Mouse (Mus musculus): ENCODE results near the gene Zfp746. TPM values are rescaled to one million over a fixed set of nuclear protein-coding genes. Genes with fewer than 3 reads are reported as not detected.

Zfp746 gene
- total and polyA plus RNA-seq, 2 experiments from 2014 or later = 16.4 to 34.3 TPM

- H3K36me3 ChIP-seq (ENCODE audit: insufficient read depth, low read length) = peaks cover 44% of the 10 kb centered on the region
- ATAC-seq (no peak), DNase-seq (ENCODE audit: low spot score) (no peak)
- no peak overlapping the region for H3K9ac ChIP-seq (replicated peaks; ENCODE audit: low read length)
- no peaks in the 10 kb centered on the region for H3K27me3 ChIP-seq (ENCODE audit: insufficient read depth, low read length)
- no peak overlapping the region for H3K4me2 ChIP-seq (ENCODE audit: low read depth, low read length)
- no peak for TF ChIP-seq CTCF (IDR thresholded peaks at IDR 0.05; ENCODE audit: low read depth)
- no peak overlapping the region for H3K4me3 ChIP-seq (ENCODE audit: low read length)
- H3K9me3 ChIP-seq (ENCODE audit: low read length) = peaks cover 8% of the 10 kb centered on the region; the same call in 1 of the 2 replicates
- no peak overlapping the region for H3K27ac ChIP-seq
- 83% methylated on average over 2 of the region's 2 CpGs for WGBS
- peaks cover 4% of the 10 kb centered on the region; the same call in 1 of the 2 replicates for H3K4me1 ChIP-seq (ENCODE audit: insufficient read depth, low read length)
Observed at GRCm38 (mm10) chr6:48022672-48023071, 63.7 kb downstream of the Zfp746 start.

DNA sequence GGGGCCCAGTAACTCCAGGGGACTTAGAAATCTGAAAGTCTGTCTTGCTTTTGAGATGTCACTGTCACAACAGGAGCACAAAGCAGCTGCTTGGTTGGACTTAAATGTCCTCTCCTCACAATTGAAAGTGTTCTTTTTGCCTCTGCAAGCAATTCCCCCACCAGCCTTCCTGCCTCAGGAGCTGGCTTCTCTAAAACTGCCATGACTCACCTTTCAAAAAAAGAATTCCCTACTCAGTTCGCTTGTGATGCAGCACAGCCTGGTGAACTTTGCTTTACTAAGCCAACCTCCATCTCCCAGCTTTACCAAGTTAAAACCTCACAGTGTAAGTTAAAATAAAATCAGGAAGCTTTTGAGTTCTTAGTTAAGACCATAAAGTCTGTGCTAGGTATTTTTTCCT is 64.7 kb downstream of the Zfp746 start:
- Histone ChIP-seq H3K27ac (no peak overlapping the region), H3K4me1 (ENCODE audit: insufficient read depth, low read length) (peaks cover 4% of the 10 kb centered on the region; the same call in 1 of the 2 replicates), H3K27me3 (ENCODE audit: insufficient read depth, low read length) (no peaks in the 10 kb centered on the region), H3K9me3 (ENCODE audit: low read length) (peaks cover 8% of the 10 kb centered on the region; the same call in 1 of the 2 replicates), H3K4me3 (ENCODE audit: low read length) (no peak overlapping the region), H3K9ac (replicated peaks; ENCODE audit: low read length) (no peak overlapping the region), H3K4me2 (ENCODE audit: low read depth, low read length) (no peak overlapping the region), H3K36me3 (ENCODE audit: insufficient read depth, low read length) (peaks cover 37% of the 10 kb centered on the region)
- TF ChIP-seq CTCF (IDR thresholded peaks at IDR 0.05; ENCODE audit: low read depth) = no peak
- no peak for DNase-seq (ENCODE audit: low spot score)
- no peak for ATAC-seq
- 87% methylated on average over 1 of the region's 1 CpGs for WGBS

DNA sequence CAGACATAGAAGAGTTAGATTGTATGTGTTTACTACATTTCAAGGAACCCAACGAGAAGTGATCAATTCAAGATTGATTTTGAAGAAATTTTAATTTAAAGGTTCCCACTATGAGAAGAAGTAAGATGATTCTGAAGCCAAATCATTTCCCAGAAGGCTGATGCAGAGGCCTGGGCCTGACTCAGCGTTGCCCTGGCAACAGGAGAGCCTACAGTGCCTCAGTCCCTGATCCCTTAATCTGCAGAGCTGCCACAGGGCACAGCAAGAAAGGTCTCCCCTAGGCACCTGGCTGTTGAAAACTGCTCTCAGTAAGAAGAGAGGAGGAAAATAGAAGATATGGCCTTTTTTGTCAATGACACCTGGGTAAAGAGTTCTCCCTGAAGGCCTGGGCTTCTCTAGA is 66.4 kb downstream of the Zfp746 start:
- no peak overlapping the region for H3K27ac ChIP-seq
- 60% methylated on average over 2 of the region's 2 CpGs for WGBS
- H3K9me3 ChIP-seq (ENCODE audit: low read length) = peaks cover 4% of the 10 kb centered on the region; the same call in 1 of the 2 replicates
- ATAC-seq (no peak), DNase-seq (ENCODE audit: low spot score) (peak; percentile 19)
- H3K4me3 ChIP-seq (ENCODE audit: low read length) = no peak overlapping the region
- no peaks in the 10 kb centered on the region for H3K27me3 ChIP-seq (ENCODE audit: insufficient read depth, low read length)
- peaks cover 21% of the 10 kb centered on the region for H3K36me3 ChIP-seq (ENCODE audit: insufficient read depth, low read length)
- peaks cover 4% of the 10 kb centered on the region; the same call in 1 of the 2 replicates for H3K4me1 ChIP-seq (ENCODE audit: insufficient read depth, low read length)
- no peak for TF ChIP-seq CTCF (IDR thresholded peaks at IDR 0.05; ENCODE audit: low read depth)
- no peak overlapping the region for H3K9ac ChIP-seq (replicated peaks; ENCODE audit: low read length)
- H3K4me2 ChIP-seq (ENCODE audit: low read depth, low read length) = no peak overlapping the region

DNA sequence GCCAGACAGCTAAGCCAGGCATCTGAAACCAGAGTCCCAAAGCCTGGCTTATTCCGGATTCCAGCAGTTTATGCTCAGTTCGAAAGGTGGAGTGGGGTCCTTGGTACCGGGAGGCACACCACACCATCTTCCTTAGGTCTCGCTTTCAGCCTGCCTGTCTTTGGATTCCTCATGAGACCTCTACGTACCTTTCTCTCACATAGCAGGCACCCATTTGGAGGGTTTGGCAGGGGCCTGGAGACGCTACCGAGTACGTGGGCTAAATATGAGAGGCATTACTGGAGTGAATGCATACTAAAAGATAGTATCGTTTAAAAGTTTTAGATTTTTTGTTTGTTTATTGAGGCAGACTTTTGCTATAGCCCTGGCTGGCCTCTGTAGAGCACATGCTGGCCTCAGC is 69.6 kb downstream of the Zfp746 start:
- no peaks in the 10 kb centered on the region; the same call in 1 of the 2 replicates for H3K36me3 ChIP-seq (ENCODE audit: insufficient read depth, low read length)
- peaks cover 4% of the 10 kb centered on the region; the same call in 1 of the 2 replicates for H3K4me1 ChIP-seq (ENCODE audit: insufficient read depth, low read length)
- H3K27ac ChIP-seq = no peak overlapping the region
- DNase-seq (ENCODE audit: low spot score) (no peak), ATAC-seq (no peak)
- no peak overlapping the region for H3K9ac ChIP-seq (replicated peaks; ENCODE audit: low read length)
- H3K27me3 ChIP-seq (ENCODE audit: insufficient read depth, low read length) = no peaks in the 10 kb centered on the region
- H3K4me3 ChIP-seq (ENCODE audit: low read length) = no peak overlapping the region
- no peak overlapping the region for H3K4me2 ChIP-seq (ENCODE audit: low read depth, low read length)
- H3K9me3 ChIP-seq (ENCODE audit: low read length) = no peaks in the 10 kb centered on the region
- TF ChIP-seq CTCF (IDR thresholded peaks at IDR 0.05; ENCODE audit: low read depth) = no peak
- WGBS = 92% methylated on average over 9 of the region's 9 CpGs

DNA sequence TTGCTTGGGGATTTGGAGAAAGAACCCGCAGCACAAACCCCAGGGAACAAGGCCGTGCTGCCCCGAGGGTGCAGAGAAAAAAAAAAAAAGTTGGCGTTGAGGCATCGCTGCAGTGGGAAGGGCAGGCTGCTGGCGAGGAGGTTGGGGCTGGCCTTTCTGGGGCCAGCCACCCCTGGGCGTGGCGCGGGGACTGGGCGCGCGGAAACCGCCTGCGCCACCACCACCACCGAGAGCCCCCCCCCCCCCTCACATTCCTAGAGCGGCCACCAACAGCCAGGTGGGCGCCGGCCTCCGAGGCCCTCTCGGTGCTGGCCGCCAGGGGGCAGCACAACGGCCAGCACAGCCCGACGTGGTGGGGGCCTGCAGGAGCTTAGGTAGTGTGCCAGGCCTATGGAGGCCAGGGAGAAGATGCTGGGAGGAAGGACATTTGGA is 70.3 kb downstream of the Zfp746 start:
- Histone ChIP-seq H3K9me3 (ENCODE audit: low read length) (no peaks in the 10 kb centered on the region), H3K27ac (no peak overlapping the region), H3K4me3 (ENCODE audit: low read length) (peak overlapping the region; percentile 38), H3K4me2 (ENCODE audit: low read depth, low read length) (peak overlapping the region; percentile 62), H3K4me1 (ENCODE audit: insufficient read depth, low read length) (peaks cover 4% of the 10 kb centered on the region; the same call in 1 of the 2 replicates), H3K9ac (replicated peaks; ENCODE audit: low read length) (peak overlapping the region; percentile 53), H3K27me3 (ENCODE audit: insufficient read depth, low read length) (no peaks in the 10 kb centered on the region), H3K36me3 (ENCODE audit: insufficient read depth, low read length) (no peaks in the 10 kb centered on the region; the same call in 1 of the 2 replicates)
- WGBS = 1% methylated on average over 23 of the region's 24 CpGs
- peak; percentile 88 for DNase-seq (ENCODE audit: low spot score)
- peak; percentile 98 for ATAC-seq
- TF ChIP-seq CTCF (IDR thresholded peaks at IDR 0.05; ENCODE audit: low read depth) = peak; percentile 82

Small RNA genes lying within 50 kb of the gene (microRNA-seq; reads per million reads assigned to microRNA genes)
- gene Gm24563 = 0 to 0.18 reads per million in 2 experiments

Other genes starting within 250 kb of the Zfp746 start
- gene Zfp282, start 209.4 kb downstream of the Zfp746 start, total RNA-seq (2014; rRNA removed) = 41.8 and 43.8 TPM in 2 replicates
- 14.4 and 15.5 TPM in 2 replicates for gene Zfp282, start 209.4 kb downstream of the Zfp746 start, polyA plus RNA-seq (2015; fragmentation: Nextera tagmentation; extraction: Ambion mirVana)
- 15.3 and 17.0 TPM in 2 replicates for gene Zfp212, start 166.1 kb downstream of the Zfp746 start, total RNA-seq (2014; rRNA removed)
- gene Zfp212, start 166.1 kb downstream of the Zfp746 start, polyA plus RNA-seq (2015; fragmentation: Nextera tagmentation; extraction: Ambion mirVana) = 19.6 and 20.3 TPM in 2 replicates
- 30.6 and 32.0 TPM in 2 replicates for gene Zfp956, start 133.2 kb downstream of the Zfp746 start, total RNA-seq (2014; rRNA removed)
- gene Zfp956, start 133.2 kb downstream of the Zfp746 start, polyA plus RNA-seq (2015; fragmentation: Nextera tagmentation; extraction: Ambion mirVana) = 21.0 and 21.3 TPM in 2 replicates
- 33.6 and 47.7 TPM in 2 replicates for gene Zfp777, start 37.7 kb downstream of the Zfp746 start, total RNA-seq (2014; rRNA removed)
- gene Zfp777, start 37.7 kb downstream of the Zfp746 start, polyA plus RNA-seq (2015; fragmentation: Nextera tagmentation; extraction: Ambion mirVana) = 15.4 and 16.2 TPM in 2 replicates